Comparison of ENCODE assay signal across 8 mouse cellular contexts in the genomic region with DNA sequence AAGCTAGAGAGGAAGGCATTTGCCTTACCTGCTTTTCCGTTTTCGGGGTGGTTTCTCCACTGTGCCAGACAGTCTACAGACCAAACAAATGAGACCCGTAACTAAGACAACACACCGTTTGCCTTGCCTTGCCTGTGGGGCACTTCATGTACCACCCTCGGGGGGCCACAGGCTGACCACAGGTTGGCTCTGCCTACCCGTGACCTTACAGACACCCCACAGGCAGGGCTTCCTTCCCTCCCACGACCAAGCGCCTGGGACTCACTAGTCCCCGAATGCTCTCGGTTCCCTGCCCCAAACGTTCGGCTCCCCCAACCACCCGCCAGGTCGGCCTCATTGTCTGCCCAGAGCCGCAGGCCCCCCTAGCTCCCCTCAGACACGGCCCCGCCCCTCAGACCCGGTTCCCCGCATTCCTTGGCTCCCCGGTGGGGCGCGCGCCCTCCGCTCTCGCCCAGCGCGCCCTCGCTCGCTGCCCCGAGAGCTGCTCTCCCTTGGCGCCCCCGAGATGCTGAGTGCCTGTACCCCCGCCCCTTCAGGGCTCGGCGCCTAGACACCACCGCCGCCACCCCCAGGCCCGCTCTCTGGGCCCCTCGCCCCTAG. TPM values are rescaled to one million over a fixed set of nuclear protein-coding genes. Genes with fewer than 3 reads are reported as not detected.
A peak's percentile ranks its signal among the peaks of the same experiment; 100 is the strongest.
DNase-seq lines count a peak whose midpoint lies in the region; ATAC-seq and TF ChIP-seq lines count a peak whose summit lies in the region.

No protein-coding gene starts in this region.

- H3K27me3 ChIP-seq in heart, embryonic 11.5 days (ENCODE audit: control insufficient read depth, insufficient read depth, low read length), result no peaks in the 10 kb centered on the region
- no peaks in the 10 kb centered on the region for H3K27me3 ChIP-seq in CH12.LX (replicated peaks)
- H3K27me3 ChIP-seq in embryonic facial prominence, embryonic 10.5 days (replicated peaks; ENCODE audit: low read depth, poor library complexity, severe bottlenecking), result no peaks in the 10 kb centered on the region
- H3K27me3 ChIP-seq in hindbrain, postnatal 0 days (ENCODE audit: insufficient read depth, low read length), result no peaks in the 10 kb centered on the region

- no peak for DNase-seq in heart, postnatal 4 days
- DNase-seq in CH12.LX (ENCODE audit: extremely low read depth), result peak; percentile 40
- no peak for DNase-seq in embryonic facial prominence, embryonic 10.5 days (ENCODE audit: low spot score)
- peak; percentile 29 for DNase-seq in hindbrain, postnatal 0 days (ENCODE audit: low spot score)
- DNase-seq in lung, postnatal 10 days, result peak; percentile 64
- peak; percentile 15 to 36 for DNase-seq in spleen, postnatal 14 days (ENCODE audit: low spot score in 2 of 2)
- no peak for DNase-seq in cerebellum, adult 8-10 months

- H3K4me3 ChIP-seq in heart, embryonic 11.5 days (ENCODE audit: low read depth, low read length), result peak overlapping the region; percentile 82
- H3K4me3 ChIP-seq in CH12.LX (replicated peaks in 1 of 3; ENCODE audit: low read depth in 2 of 3, low read length in 2 of 3, poor library complexity in 1 of 3), result peak overlapping the region; percentile 85 to 94 (median 89)
- H3K4me3 ChIP-seq in embryonic facial prominence, embryonic 10.5 days, result peak overlapping the region; percentile 91
- peak overlapping the region; percentile 97 for H3K4me3 ChIP-seq in hindbrain, postnatal 0 days (ENCODE audit: low read length)

- H3K4me1 ChIP-seq in heart, embryonic 11.5 days (ENCODE audit: control insufficient read depth, insufficient read depth, low read length), result no peaks in the 10 kb centered on the region
- H3K4me1 ChIP-seq in CH12.LX (ENCODE audit: control insufficient read depth in 1 of 2, insufficient read depth in 2 of 2), result peaks cover 4 to 43% of the 10 kb centered on the region in 2 experiments
- peaks cover 16% of the 10 kb centered on the region for H3K4me1 ChIP-seq in embryonic facial prominence, embryonic 10.5 days
- H3K4me1 ChIP-seq in hindbrain, postnatal 0 days (ENCODE audit: insufficient read depth, low read length), result peaks cover 8% of the 10 kb centered on the region; the same call in 1 of the 2 replicates

- dilution Hi-C loops in CH12.LX (cut with MboI; ENCODE audit: extremely low pct_ligation_motif_present, extremely low pct_unique_long_range_greater_than_20kb, low sequenced_read_pairs), result no loop called here

- peak overlapping the region; percentile 91 for H3K27ac ChIP-seq in heart, embryonic 11.5 days (ENCODE audit: low read depth, low read length)
- H3K27ac ChIP-seq in CH12.LX (ENCODE audit: insufficient read depth, low read depth), result peak overlapping the region; percentile 11; the same call in 1 of the 2 replicates
- peak overlapping the region; percentile 92 for H3K27ac ChIP-seq in embryonic facial prominence, embryonic 10.5 days (replicated peaks)
- H3K27ac ChIP-seq in hindbrain, postnatal 0 days, result peak overlapping the region; percentile 97

- no peaks in the 10 kb centered on the region for H3K79me2 ChIP-seq in CH12.LX (replicated peaks; ENCODE audit: control insufficient read depth, extremely low read depth, insufficient read depth, poor library complexity, severe bottlenecking)

- no peak for TF ChIP-seq RAD21 in CH12.LX (IDR thresholded peaks at IDR 0.05; ENCODE audit: low read depth, low read length)

- no peak for TF ChIP-seq EP300 in CH12.LX (IDR thresholded peaks at IDR 0.05; ENCODE audit: low read length)

- in situ Hi-C loops in CH12.LX (cut with MboI; ENCODE audit: low pct_ligation_motif_present, low pct_unique_long_range_greater_than_20kb, low sequenced_read_pairs), result no loop called here

- no peaks in the 10 kb centered on the region for H3K9me3 ChIP-seq in heart, embryonic 11.5 days (replicated peaks; ENCODE audit: control insufficient read depth, low read length)
- no peaks in the 10 kb centered on the region for H3K9me3 ChIP-seq in CH12.LX (replicated peaks; ENCODE audit: low read length)
- H3K9me3 ChIP-seq in embryonic facial prominence, embryonic 10.5 days, result no peaks in the 10 kb centered on the region
- H3K9me3 ChIP-seq in hindbrain, postnatal 0 days (ENCODE audit: low read length), result no peaks in the 10 kb centered on the region

- no peak for TF ChIP-seq CTCF in CH12.LX (conservative IDR thresholded peaks at IDR 0.05 in 1 of 2, IDR thresholded peaks at IDR 0.05 in 1 of 2; ENCODE audit: low read depth in 2 of 2, low read length in 2 of 2)
- no peak for TF ChIP-seq CTCF in hindbrain, postnatal 0 days (IDR thresholded peaks at IDR 0.05; ENCODE audit: low read depth)

- TF ChIP-seq POLR2A in CH12.LX (IDR thresholded peaks at IDR 0.05; ENCODE audit: low read depth, low read length), result no peak

- ATAC-seq in heart, embryonic 11.5 days (replicated peaks; ENCODE audit: insufficient number of reproducible peaks, low FRiP score, low TSS enrichment), result peak; percentile 76
- ATAC-seq in hindbrain, postnatal 0 days, result peak; percentile 86

- peak overlapping the region; percentile 84 for H3K4me2 ChIP-seq in heart, embryonic 11.5 days
- H3K4me2 ChIP-seq in CH12.LX (ENCODE audit: insufficient read depth, low read depth, poor library complexity, severe bottlenecking), result peak overlapping the region; percentile 72
- H3K4me2 ChIP-seq in hindbrain, postnatal 0 days (ENCODE audit: low read depth, low read length), result peak overlapping the region; percentile 71

- WGBS in heart, embryonic 11.5 days (ENCODE audit: insufficient replicate concordance), result under 1% methylated on average over 39 of the region's 39 CpGs
- WGBS in embryonic facial prominence, embryonic 10.5 days, result under 1% methylated on average over 39 of the region's 39 CpGs
- 1% methylated on average over 32 of the region's 39 CpGs for WGBS in hindbrain, postnatal 0 days

- H3K9ac ChIP-seq in heart, embryonic 11.5 days (ENCODE audit: low read depth, low read length), result peak overlapping the region; percentile 81
- H3K9ac ChIP-seq in CH12.LX (ENCODE audit: insufficient read depth, low read depth), result peak overlapping the region; percentile 75
- H3K9ac ChIP-seq in hindbrain, postnatal 0 days (replicated peaks; ENCODE audit: low read length), result peak overlapping the region; percentile 95

- H3K36me3 ChIP-seq in heart, embryonic 11.5 days (ENCODE audit: control insufficient read depth, insufficient read depth, low read length), result 0 out of 2 replicates have a peak, but pooled peaks cover 3% of the 10 kb centered on the region
- H3K36me3 ChIP-seq in CH12.LX (replicated peaks in 1 of 2; ENCODE audit: control insufficient read depth in 1 of 2, insufficient read depth in 1 of 2, low read length in 1 of 2), result peaks cover 0 to 17% of the 10 kb centered on the region in 2 experiments
- H3K36me3 ChIP-seq in embryonic facial prominence, embryonic 10.5 days (replicated peaks), result peaks cover 25% of the 10 kb centered on the region
- H3K36me3 ChIP-seq in hindbrain, postnatal 0 days (ENCODE audit: insufficient read depth, low read length), result no peaks in the 10 kb centered on the region

TF ChIP-seq in CH12.LX, 34 proteins besides CTCF, POLR2A, EP300 and RAD21:
- TF ChIP-seq PAX5 (IDR thresholded peaks at IDR 0.05; ENCODE audit: low read length) (no peak), HCFC1 (IDR thresholded peaks at IDR 0.05; ENCODE audit: low read depth, low read length) (no peak), KAT2A (IDR thresholded peaks at IDR 0.05; ENCODE audit: insufficient replicate concordance, low read length) (no peak), ZNF384 (IDR thresholded peaks at IDR 0.05; ENCODE audit: low read depth, low read length) (no peak), MAZ (IDR thresholded peaks at IDR 0.05; ENCODE audit: low read depth, low read length) (no peak), JUND (conservative IDR thresholded peaks at IDR 0.05; ENCODE audit: low read depth, low read length) (no peak), ZKSCAN1 (IDR thresholded peaks at IDR 0.05; ENCODE audit: borderline replicate concordance, low read depth, low read length) (no peak), SIN3A (IDR thresholded peaks at IDR 0.05; ENCODE audit: low read length) (no peak), ZMIZ1 (IDR thresholded peaks at IDR 0.05; ENCODE audit: low read depth, low read length) (no peak), MEF2A (IDR thresholded peaks at IDR 0.05; ENCODE audit: borderline replicate concordance, low read depth, low read length) (no peak), MXI1 (IDR thresholded peaks at IDR 0.05; ENCODE audit: low read depth, low read length) (no peak), UBTF (IDR thresholded peaks at IDR 0.05; ENCODE audit: low read depth, low read length) (no peak), NELFE (IDR thresholded peaks at IDR 0.05; ENCODE audit: low read depth, low read length) (no peak), USF1 (IDR thresholded peaks at IDR 0.05; ENCODE audit: low read depth, low read length) (no peak), MAX (IDR thresholded peaks at IDR 0.05; ENCODE audit: low read length) (no peak), TCF12 (IDR thresholded peaks at IDR 0.05; ENCODE audit: low read depth, low read length) (no peak), IRF4 (IDR thresholded peaks at IDR 0.05; ENCODE audit: low read depth, low read length) (no peak), BHLHE40 (IDR thresholded peaks at IDR 0.05; ENCODE audit: low read depth, low read length) (no peak)

RNA-seq across cellular contexts. Expression of a gene that starts 0.5 kb away (rescaled TPM):
- 5.0 and 6.5 TPM in 2 replicates for polyA plus RNA-seq in heart, embryonic 11.5 days (2014; fragmentation: Nextera tagmentation; extraction: Ambion mirVana)
- total RNA-seq in heart, postnatal 4 days (2021), result 10 to 100 TPM; 11.1 to 11.4 TPM
- total RNA-seq in CH12.LX (2012; rRNA removed) (4.2 and 4.4 TPM in 2 replicates), CH12.LX (2014; rRNA removed) (4.7 and 8.3 TPM in 2 replicates)
- 4.8 and 7.9 TPM in 2 replicates for polyA plus RNA-seq in CH12.LX (2012; ENCODE audit: insufficient read length, low read depth)
- 11.3 and 12.3 TPM in 2 replicates for polyA plus RNA-seq in embryonic facial prominence, embryonic 10.5 days (2016; fragmentation: Nextera tagmentation; extraction: Ambion mirVana)
- total RNA-seq in hindbrain, postnatal 0 days (2014; rRNA removed), result 67.1 and 124 TPM in 2 replicates
- 13.8 and 14.5 TPM in 2 replicates for polyA plus RNA-seq in hindbrain, postnatal 0 days (2015; fragmentation: Nextera tagmentation; extraction: Ambion mirVana)

RNA-seq across cellular contexts. Expression of a gene that starts 36.2 kb away (rescaled TPM):
- 49.4 and 54.2 TPM in 2 replicates for polyA plus RNA-seq in heart, embryonic 11.5 days (2014; fragmentation: Nextera tagmentation; extraction: Ambion mirVana)
- total RNA-seq in heart, postnatal 4 days (2021), result 10 to 100 TPM; 63.1 to 68.1 TPM
- total RNA-seq in CH12.LX (2012; rRNA removed), result 24.9 and 33.7 TPM in 2 replicates
- total RNA-seq in CH12.LX (2014; rRNA removed), result 79.8 and 83.3 TPM in 2 replicates
- 68.7 and 70.4 TPM in 2 replicates for polyA plus RNA-seq in CH12.LX (2012; ENCODE audit: insufficient read length, low read depth)
- polyA plus RNA-seq in embryonic facial prominence, embryonic 10.5 days (2016; fragmentation: Nextera tagmentation; extraction: Ambion mirVana), result 72.1 and 78.2 TPM in 2 replicates
- total RNA-seq in hindbrain, postnatal 0 days (2014; rRNA removed), result 42.8 and 46.1 TPM in 2 replicates
- 48.6 and 50.3 TPM in 2 replicates for polyA plus RNA-seq in hindbrain, postnatal 0 days (2015; fragmentation: Nextera tagmentation; extraction: Ambion mirVana)

Comparison
In these comparisons a context has a peak if more than half of its experiments do, and no peak if none do; other contexts are left out.
1. H3K27ac ChIP-seq: peak in every context shown above with its lines; median percentile 97 in hindbrain, postnatal 0 days; 92 in embryonic facial prominence, embryonic 10.5 days; 91 in heart, embryonic 11.5 days; 11 in CH12.LX.
2. DNase-seq: peak in CH12.LX (single experiment), hindbrain, postnatal 0 days (single experiment), lung, postnatal 10 days (single experiment) and spleen, postnatal 14 days (2 of 2); none in heart, postnatal 4 days (single experiment), embryonic facial prominence, embryonic 10.5 days (single experiment) and cerebellum, adult 8-10 months (single experiment).
3. Peak in every context shown above with its lines, with median percentiles within 50 percentile points of each other: H3K4me2 ChIP-seq, H3K4me3 ChIP-seq and H3K9ac ChIP-seq.